Mouse (Mus musculus) testis, adult 2 months (tissue): ENCODE data around the gene Olfr639.

ENCODE experiments used
- CTCF ChIP-seq: fragments of 200-500 bp; IDR thresholded peaks from 2 replicates; pipeline ENCODE4 v1.5.1; 2012; ENCODE audit warnings: low read depth, mild to moderate bottlenecking, inconsistent platforms, low read length, moderate library complexity; ENCODE audit not compliant: control insufficient read depth, insufficient read depth, insufficient replicate concordance
- POLR2A ChIP-seq: fragments of 200-500 bp; IDR thresholded peaks from 2 replicates; pipeline ENCODE4 v1.6.1; 2012; ENCODE audit warnings: low read depth, mild to moderate bottlenecking, inconsistent platforms, low read length, moderate library complexity; ENCODE audit not compliant: control insufficient read depth

- TF ChIP-seq POLR2A (no peak), CTCF (no peak)
Measured at GRCm38 (mm10) chr7:103999124-103999523, 18.0 kb downstream of the Olfr639 start.
